Mouse (Mus musculus): ENCODE data around the gene Neurog3.
A peak's percentile ranks its signal among the peaks of the same experiment; 100 is the strongest.

Neurog3 gene

GRCm38 (mm10) chr10:62132691-62133281 is at the start of gene Neurog3:
TSS of gene Neurog3 (plus strand) at chr10:62133090.
- no peak for DNase-seq (ENCODE audit: low spot score)

GRCm38 (mm10) chr10:62086044-62086443 is 46.8 kb upstream of the Neurog3 start:
- no peak for DNase-seq (ENCODE audit: low spot score)

- no peak for DNase-seq (ENCODE audit: low spot score)
Measured at GRCm38 (mm10) chr10:62086826-62087225, 46.1 kb upstream of the Neurog3 start.

GRCm38 (mm10) chr10:62088411-62088810 is 44.5 kb upstream of the Neurog3 start:
- no peak for DNase-seq (ENCODE audit: low spot score)

GRCm38 (mm10) chr10:62089071-62089470 is 43.8 kb upstream of the Neurog3 start:
- no peak for DNase-seq (ENCODE audit: low spot score)

GRCm38 (mm10) chr10:62089486-62089885 is 43.4 kb upstream of the Neurog3 start:
- no peak for DNase-seq (ENCODE audit: low spot score)

- no peak for DNase-seq (ENCODE audit: low spot score)
Measured at GRCm38 (mm10) chr10:62093903-62094302, 39.0 kb upstream of the Neurog3 start.

- DNase-seq (ENCODE audit: low spot score), result no peak
Measured at GRCm38 (mm10) chr10:62094401-62094800, 38.5 kb upstream of the Neurog3 start.

GRCm38 (mm10) chr10:62099749-62100403 is 33.0 kb upstream of the Neurog3 start:
- DNase-seq (ENCODE audit: low spot score), result no peak

GRCm38 (mm10) chr10:62101504-62102439 is 31.1 kb upstream of the Neurog3 start:
- DNase-seq (ENCODE audit: low spot score), result peak; percentile 62

GRCm38 (mm10) chr10:62104835-62105576 is 27.9 kb upstream of the Neurog3 start:
- peak; percentile 49 for DNase-seq (ENCODE audit: low spot score)

GRCm38 (mm10) chr10:62107048-62107447 is 25.8 kb upstream of the Neurog3 start:
- no peak for DNase-seq (ENCODE audit: low spot score)

GRCm38 (mm10) chr10:62110504-62111206 is 22.2 kb upstream of the Neurog3 start:
- DNase-seq (ENCODE audit: low spot score), result peak; percentile 81

GRCm38 (mm10) chr10:62111207-62111576 is 21.7 kb upstream of the Neurog3 start:
- no peak for DNase-seq (ENCODE audit: low spot score)

- no peak for DNase-seq (ENCODE audit: low spot score)
Measured at GRCm38 (mm10) chr10:62113865-62114647, 18.8 kb upstream of the Neurog3 start.

- no peak for DNase-seq (ENCODE audit: low spot score)
Measured at GRCm38 (mm10) chr10:62127137-62127536, 5.8 kb upstream of the Neurog3 start.

- DNase-seq (ENCODE audit: low spot score), result no peak
Measured at GRCm38 (mm10) chr10:62127711-62128231, 5.1 kb upstream of the Neurog3 start.

- DNase-seq (ENCODE audit: low spot score), result no peak
Measured at GRCm38 (mm10) chr10:62128316-62128951, 4.5 kb upstream of the Neurog3 start.

GRCm38 (mm10) chr10:62135696-62136470 is 3.0 kb downstream of the Neurog3 start:
- no peak for DNase-seq (ENCODE audit: low spot score)

Data from ovary, postnatal 14 days (tissue).